Mouse (Mus musculus) WW6 (cell line): Measurements from ENCODE around the gene Cers1.
A peak's percentile ranks its signal among the peaks of the same experiment; 100 is the strongest.

Experiments used
- DNase-seq: peaks from one replicate; pipeline ENCODE4 v3.0.0-alpha.2; 2013; ENCODE audit warnings: low read depth, low spot score

The Cers1 gene

DNA sequence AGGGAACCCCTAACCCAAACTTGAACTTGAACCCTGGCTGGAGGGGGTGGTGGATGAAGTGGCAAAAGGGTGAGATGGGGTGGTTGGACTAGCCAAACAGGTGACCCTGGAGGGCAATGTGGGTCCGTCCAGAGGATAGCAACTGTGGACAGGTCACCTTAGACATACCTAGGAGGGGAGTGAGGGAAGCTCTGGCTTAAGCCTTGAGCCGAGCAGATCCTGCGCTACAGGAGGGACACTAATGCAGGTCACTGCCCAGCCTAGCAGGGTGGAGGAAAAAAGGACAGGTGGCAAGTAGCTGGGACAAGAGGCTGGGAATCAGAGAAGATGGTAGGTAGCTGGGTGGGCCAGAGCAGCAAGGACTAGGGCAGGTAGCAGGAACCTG lies 36.4 kb downstream of the Cers1 start:
- no peak for DNase-seq

DNA sequence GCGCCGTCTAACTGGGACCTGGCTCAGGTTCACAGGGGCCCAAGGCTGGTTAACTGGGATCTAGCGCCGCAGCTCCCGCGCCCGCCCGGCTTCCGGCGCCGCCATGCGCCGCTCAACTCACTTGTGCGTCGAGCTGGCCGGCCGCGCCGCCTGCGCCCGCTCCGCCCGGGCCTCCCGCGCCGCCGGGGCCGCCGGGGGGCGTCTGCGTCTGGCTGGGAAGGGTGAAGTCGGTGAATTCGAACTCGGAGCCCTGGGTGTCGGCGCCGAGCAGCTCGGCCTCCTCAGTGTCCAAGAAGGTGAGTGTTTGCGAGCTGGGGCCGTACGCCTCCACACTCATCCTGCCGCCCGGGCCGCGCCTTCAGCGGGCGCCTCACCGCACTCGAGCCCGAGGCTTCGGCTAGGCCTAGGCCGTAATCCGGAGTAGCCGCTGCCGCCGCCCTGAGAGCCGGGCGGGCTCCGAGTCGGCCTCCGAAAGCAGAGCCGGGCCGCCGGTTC lies 37.1 kb downstream of the Cers1 start:
- no peak for DNase-seq

- peak; percentile 99 for DNase-seq
Measured at GRCm38 (mm10) chr8:70353194-70353817, 37.7 kb downstream of the Cers1 start, which contains the start of gene Upf1. Gene Upf1 (minus strand): TSS chr8:70353278.

- DNase-seq: no peak
Measured at GRCm38 (mm10) chr8:70354004-70354403, 38.4 kb downstream of the Cers1 start.

GRCm38 (mm10) chr8:70356111-70356510 lies 40.5 kb downstream of the Cers1 start:
- DNase-seq: no peak

- no peak for DNase-seq
Measured at GRCm38 (mm10) chr8:70359411-70359810, 43.8 kb downstream of the Cers1 start.

DNA sequence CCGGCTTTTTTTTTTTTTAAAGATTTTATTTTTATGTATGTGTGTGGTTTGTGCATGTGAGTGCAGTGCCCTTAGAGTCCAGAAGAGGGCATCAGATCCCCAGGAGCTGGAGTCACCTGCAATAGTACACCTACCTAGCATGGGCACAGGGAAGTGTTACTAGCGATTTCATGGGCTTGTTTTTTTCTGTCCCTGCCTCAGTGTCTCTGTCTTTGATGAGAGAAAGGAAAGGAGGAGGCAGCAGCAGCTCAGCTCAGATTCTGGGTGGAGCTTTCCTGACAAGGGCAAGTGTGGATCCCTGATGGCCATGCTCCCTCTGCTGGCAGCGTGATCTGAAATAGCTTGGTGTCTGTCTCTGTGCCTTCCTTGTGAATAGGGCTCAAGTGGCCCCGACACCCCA lies 45.2 kb downstream of the Cers1 start:
- peak; percentile 61 for DNase-seq

- no peak for DNase-seq
Measured at GRCm38 (mm10) chr8:70361484-70362032, 46.0 kb downstream of the Cers1 start.

DNA sequence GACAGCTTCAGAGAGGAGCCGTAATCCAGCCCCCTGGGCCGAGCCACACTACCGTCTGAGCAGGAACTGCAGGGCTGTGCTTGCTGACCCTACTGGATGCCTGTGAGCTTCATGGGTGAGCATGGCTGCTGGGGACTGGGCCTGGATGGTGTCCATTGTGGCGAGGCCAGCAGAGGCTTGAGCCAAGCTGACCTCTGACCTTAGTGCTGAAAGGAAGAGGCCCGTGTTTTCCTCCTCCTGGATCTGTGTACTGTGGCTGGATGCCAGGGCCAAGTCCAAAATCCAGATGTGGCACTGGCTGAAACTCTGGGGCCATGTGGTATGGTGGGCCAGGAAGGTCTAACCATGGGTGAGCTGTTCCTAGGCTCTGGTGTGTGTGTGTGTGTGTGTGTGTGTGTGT lies 48.5 kb downstream of the Cers1 start:
- DNase-seq: no peak

DNA sequence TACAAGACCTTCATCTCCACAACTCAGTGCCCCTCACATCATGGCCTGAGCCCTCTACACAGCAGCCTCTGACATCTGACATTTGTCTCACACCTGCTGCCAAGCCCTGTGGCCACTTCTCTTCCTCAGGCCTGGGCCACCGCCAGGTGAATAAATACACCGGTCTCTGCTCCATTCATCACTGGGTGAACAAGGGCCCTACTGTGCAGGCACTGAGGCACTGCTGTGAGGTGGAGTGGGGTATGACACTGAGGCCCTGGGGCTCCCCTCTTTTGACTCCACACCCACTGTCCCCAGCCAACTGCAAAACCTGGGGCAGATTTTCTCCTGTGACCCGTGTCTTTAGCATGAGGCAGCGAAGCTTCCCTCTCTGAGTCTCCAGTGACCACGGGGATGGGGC lies 51.0 kb downstream of the Cers1 start:
- DNase-seq: no peak

GRCm38 (mm10) chr8:70370476-70370875 lies 54.9 kb downstream of the Cers1 start:
- DNase-seq: no peak

DNA sequence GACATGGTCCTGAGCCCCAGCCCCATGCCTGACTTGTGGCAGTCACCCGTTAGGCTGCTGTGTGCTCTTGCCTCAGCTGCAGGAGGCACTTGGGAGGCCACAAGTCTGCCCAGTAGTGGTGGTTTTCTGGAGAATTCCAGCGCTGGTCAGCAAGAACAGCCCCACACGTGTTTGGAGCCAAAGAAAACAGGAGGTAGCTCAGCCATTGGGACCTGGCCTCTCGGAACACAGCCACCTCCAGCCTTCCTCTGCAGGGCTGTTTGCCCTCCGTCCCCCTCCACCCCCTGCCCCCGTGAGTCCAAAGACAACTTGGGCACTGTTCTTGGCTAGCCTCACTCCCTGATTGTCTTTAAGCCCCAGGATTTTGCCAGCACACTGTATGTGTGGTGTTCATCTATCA lies 56.4 kb downstream of the Cers1 start:
- no peak for DNase-seq

DNA sequence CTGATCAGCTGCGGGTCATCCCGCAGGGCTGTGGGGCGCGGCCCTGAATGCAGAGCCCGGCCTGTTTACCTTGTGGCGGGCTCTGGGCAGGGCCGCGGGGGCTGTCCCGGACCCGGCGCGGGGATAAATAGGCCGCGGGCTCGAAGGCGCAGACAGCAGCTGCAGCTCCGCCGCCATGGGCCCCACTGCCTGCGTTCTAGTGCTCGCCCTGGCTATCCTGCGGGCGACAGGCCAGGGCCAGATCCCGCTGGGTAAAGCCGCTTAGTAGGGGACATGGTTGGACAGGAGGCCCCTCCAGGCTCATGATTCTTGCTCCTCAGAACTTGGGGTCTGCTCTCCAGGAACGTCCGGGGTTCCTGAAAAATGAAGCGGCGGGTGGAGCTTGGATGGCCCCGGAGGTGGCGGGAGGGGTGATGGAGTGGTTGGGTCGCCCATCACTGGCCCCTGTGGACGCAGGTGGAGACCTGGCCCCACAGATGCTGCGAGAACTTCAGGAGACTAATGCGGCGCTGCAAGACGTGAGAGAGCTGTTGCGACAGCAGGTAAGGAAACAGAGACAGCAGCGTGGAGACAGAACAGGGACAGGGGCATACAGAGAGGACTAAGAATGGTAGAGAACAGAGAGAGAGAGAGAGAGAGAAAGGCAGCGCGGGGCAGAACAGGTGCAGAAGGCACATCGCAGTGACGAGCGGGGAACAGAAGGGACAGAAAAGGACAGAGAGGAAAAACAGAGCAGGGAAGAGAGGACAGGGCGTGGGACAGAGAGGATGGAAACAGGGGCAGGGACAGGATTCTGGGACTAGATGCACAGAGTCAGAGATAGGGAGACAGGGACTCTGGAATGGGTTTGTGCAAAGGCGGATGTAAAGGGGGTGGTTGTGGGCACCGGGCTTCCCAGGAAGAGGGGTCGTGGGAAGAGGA lies 58.1 kb downstream of the Cers1 start, which contains the start of gene Comp:
Gene Comp (plus strand): TSS at position 162 of the 921 bp plus-strand sequence.
- DNase-seq: no peak

DNA sequence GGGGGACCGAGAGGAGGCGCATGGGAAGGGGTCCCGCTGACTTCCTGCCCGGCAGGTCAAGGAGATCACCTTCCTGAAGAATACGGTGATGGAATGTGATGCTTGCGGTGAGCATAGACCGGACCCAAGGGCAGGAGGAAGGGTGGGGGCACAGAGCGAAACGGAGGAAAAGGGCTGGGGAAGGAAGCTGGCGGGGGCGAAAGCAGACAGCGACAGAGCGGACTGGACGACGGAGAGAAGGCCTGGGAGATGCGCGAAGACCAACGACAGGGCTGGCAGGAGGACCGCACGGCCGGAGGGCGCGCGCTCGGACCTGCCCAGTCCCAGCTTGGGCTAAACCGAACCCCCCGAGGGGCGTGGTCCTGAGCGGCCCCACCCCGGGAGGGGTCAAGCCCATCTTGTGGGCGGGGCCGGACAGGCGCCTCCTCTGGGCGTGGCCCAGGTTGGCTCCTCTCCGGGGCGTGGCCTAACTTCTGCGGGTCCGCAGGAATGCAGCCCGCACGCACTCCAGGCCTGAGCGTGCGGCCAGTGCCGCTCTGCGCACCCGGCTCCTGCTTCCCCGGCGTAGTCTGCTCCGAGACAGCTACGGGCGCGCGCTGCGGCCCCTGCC lies 58.8 kb downstream of the Cers1 start:
- DNase-seq: peak; percentile 85

GRCm38 (mm10) chr8:70375212-70375859 lies 59.8 kb downstream of the Cers1 start:
- DNase-seq: no peak

- DNase-seq: no peak
Measured at GRCm38 (mm10) chr8:70376275-70376741, 60.7 kb downstream of the Cers1 start.

DNA sequence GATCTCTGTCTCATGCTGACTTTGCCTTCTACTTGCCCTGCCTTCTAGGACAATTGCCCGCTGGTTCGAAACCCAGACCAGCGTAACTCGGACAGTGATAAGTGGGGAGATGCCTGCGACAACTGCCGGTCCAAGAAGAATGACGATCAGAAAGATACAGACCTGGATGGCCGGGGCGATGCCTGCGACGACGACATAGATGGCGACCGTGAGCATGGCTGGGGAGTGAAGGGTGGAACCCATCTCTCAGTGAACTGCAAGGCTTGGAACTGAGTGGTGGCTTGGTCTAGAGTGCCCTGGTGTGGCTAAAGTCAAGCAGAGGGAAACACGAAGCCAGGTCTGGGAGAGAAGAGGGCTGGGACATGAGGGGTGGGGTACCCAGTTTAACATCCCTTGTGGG lies 61.5 kb downstream of the Cers1 start:
- DNase-seq: no peak

DNA sequence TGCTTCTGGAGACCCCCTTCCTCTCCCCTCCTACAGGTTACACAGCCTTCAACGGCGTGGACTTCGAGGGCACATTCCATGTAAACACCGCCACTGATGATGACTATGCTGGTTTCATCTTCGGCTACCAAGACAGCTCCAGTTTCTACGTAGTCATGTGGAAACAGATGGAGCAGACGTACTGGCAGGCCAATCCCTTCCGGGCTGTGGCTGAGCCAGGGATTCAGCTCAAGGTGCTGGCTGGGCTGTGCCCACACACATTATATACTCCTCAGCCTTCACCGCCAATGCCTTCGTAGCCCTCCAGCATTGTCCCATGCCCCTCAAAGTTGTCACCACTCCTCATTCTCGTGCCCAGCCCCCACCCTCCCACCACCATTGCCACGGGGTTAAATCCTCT lies 64.5 kb downstream of the Cers1 start:
- no peak for DNase-seq
